Mouse (Mus musculus): Measurements from ENCODE around the gene Atxn7l1. TPM values are rescaled to one million over a fixed set of nuclear protein-coding genes. Genes with fewer than 3 reads are reported as not detected.
"Not testable (repeated sequence)": the region's sequence is repeated elsewhere in the genome, so short reads cannot be mapped to it uniquely, and the experiment has no call there.

The Atxn7l1 gene
- polyA plus RNA-seq, 1 experiment, result 12.4 TPM

GRCm38 (mm10) chr12:33156334-33157018 is 9.0 kb downstream of the Atxn7l1 start:
- Histone ChIP-seq H3K27me3 (ENCODE audit: control insufficient read depth, insufficient read depth, insufficient read length) (no peaks in the 10 kb centered on the region), H3K4me3 (no peak overlapping the region), H3K36me3 (ENCODE audit: control insufficient read depth, insufficient read depth) (peaks cover 12% of the 10 kb centered on the region), H3K79me2 (ENCODE audit: control insufficient read depth, insufficient read depth) (peaks cover 32% of the 10 kb centered on the region), H3ac (ENCODE audit: control insufficient read depth, insufficient read length) (no peak overlapping the region), H3K4me2 (ENCODE audit: low read depth) (no peak overlapping the region)
- TF ChIP-seq CEBPB (IDR thresholded peaks at IDR 0.05; ENCODE audit: insufficient read depth, poor library complexity, severe bottlenecking), result no peak
- no peak for TF ChIP-seq E2F4 (IDR thresholded peaks at IDR 0.05; ENCODE audit: insufficient read depth)
- TF ChIP-seq SRF (IDR thresholded peaks at IDR 0.05; ENCODE audit: control insufficient read depth, insufficient read length, low read depth), result no peak
- TF ChIP-seq TCF3 (IDR thresholded peaks at IDR 0.05; ENCODE audit: insufficient read length, low read depth), result no peak

- Histone ChIP-seq H3K4me2 (ENCODE audit: low read depth) (no peak overlapping the region), H3K27me3 (ENCODE audit: control insufficient read depth, insufficient read depth, insufficient read length) (no peaks in the 10 kb centered on the region), H3K79me2 (ENCODE audit: control insufficient read depth, insufficient read depth) (peaks cover 25% of the 10 kb centered on the region), H3ac (ENCODE audit: control insufficient read depth, insufficient read length) (no peak overlapping the region), H3K4me3 (no peak overlapping the region), H3K36me3 (ENCODE audit: control insufficient read depth, insufficient read depth) (peaks cover 12% of the 10 kb centered on the region)
- no peak for TF ChIP-seq E2F4 (IDR thresholded peaks at IDR 0.05; ENCODE audit: insufficient read depth)
- no peak for TF ChIP-seq MYOD1 (IDR thresholded peaks at IDR 0.05; ENCODE audit: control insufficient read depth in 1 of 3, insufficient read length in 2 of 3, low read depth in 2 of 3)
- no peak for TF ChIP-seq CEBPB (IDR thresholded peaks at IDR 0.05; ENCODE audit: insufficient read depth, poor library complexity, severe bottlenecking)
- TF ChIP-seq POLR2AphosphoS2 (IDR thresholded peaks at IDR 0.05; ENCODE audit: insufficient read length, low read depth), result no peak
- TF ChIP-seq USF1 (IDR thresholded peaks at IDR 0.05; ENCODE audit: low read depth), result no peak
- TF ChIP-seq REST (IDR thresholded peaks at IDR 0.05; ENCODE audit: insufficient read depth, insufficient read length), result no peak
Measured at GRCm38 (mm10) chr12:33158256-33158655, 10.8 kb downstream of the Atxn7l1 start.

DNA sequence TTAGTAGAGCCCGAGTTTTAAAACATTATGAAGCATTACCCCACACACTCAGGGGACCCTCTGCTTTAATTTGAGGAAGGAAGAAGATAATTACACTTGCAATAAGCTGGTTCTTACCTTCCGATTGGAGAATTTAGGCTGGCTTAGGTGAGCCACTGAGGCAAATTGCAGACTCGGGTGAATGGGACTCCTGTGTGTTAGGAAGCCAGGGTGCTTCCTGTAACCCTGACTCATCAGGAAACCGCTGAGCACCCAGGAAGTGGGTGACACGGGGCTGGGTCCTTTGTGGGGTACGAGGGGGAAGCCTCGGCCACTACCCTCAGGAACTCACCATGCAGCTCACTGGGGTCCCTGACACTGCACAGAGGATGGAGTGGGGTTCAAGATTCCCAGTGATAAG is 12.9 kb downstream of the Atxn7l1 start:
- Histone ChIP-seq H3K4me2 (ENCODE audit: low read depth) (no peak overlapping the region), H3K4me3 (no peak overlapping the region), H3K36me3 (ENCODE audit: control insufficient read depth, insufficient read depth) (peaks cover 11% of the 10 kb centered on the region), H3ac (ENCODE audit: control insufficient read depth, insufficient read length) (no peak overlapping the region), H3K79me2 (ENCODE audit: control insufficient read depth, insufficient read depth) (peaks cover 17% of the 10 kb centered on the region), H3K27me3 (ENCODE audit: control insufficient read depth, insufficient read depth, insufficient read length) (no peaks in the 10 kb centered on the region)
- no peak for TF ChIP-seq POLR2AphosphoS2 (IDR thresholded peaks at IDR 0.05; ENCODE audit: insufficient read length, low read depth)

- Histone ChIP-seq H3ac (ENCODE audit: control insufficient read depth, insufficient read length) (no peak overlapping the region), H3K4me3 (no peak overlapping the region), H3K36me3 (ENCODE audit: control insufficient read depth, insufficient read depth) (peaks cover 8% of the 10 kb centered on the region), H3K27me3 (ENCODE audit: control insufficient read depth, insufficient read depth, insufficient read length) (no peaks in the 10 kb centered on the region), H3K4me2 (ENCODE audit: low read depth) (no peak overlapping the region), H3K79me2 (ENCODE audit: control insufficient read depth, insufficient read depth) (peaks cover 16% of the 10 kb centered on the region)
- TF ChIP-seq MYOG (IDR thresholded peaks at IDR 0.05; ENCODE audit: control insufficient read depth in 1 of 3, insufficient read depth in 1 of 3, insufficient read length in 2 of 3, low read depth in 2 of 3) (no peak), MAX (IDR thresholded peaks at IDR 0.05; ENCODE audit: low read depth) (no peak), POLR2AphosphoS2 (IDR thresholded peaks at IDR 0.05; ENCODE audit: insufficient read length, low read depth) (no peak), TCF12 (IDR thresholded peaks at IDR 0.05; ENCODE audit: insufficient read depth, poor library complexity, severe bottlenecking) (no peak), SRF (IDR thresholded peaks at IDR 0.05; ENCODE audit: control insufficient read depth, insufficient read length, low read depth) (no peak), MYOD1 (IDR thresholded peaks at IDR 0.05; ENCODE audit: control insufficient read depth in 1 of 3, insufficient read length in 2 of 3, low read depth in 2 of 3) (no peak), USF1 (IDR thresholded peaks at IDR 0.05; ENCODE audit: low read depth) (no peak), E2F4 (IDR thresholded peaks at IDR 0.05; ENCODE audit: insufficient read depth) (no peak), TCF3 (IDR thresholded peaks at IDR 0.05; ENCODE audit: insufficient read length, low read depth) (no peak), CEBPB (IDR thresholded peaks at IDR 0.05; ENCODE audit: insufficient read depth, poor library complexity, severe bottlenecking) (no peak), REST (IDR thresholded peaks at IDR 0.05; ENCODE audit: insufficient read depth, insufficient read length) (no peak), POLR2A (IDR thresholded peaks at IDR 0.05; ENCODE audit: insufficient read length, low read depth) (no peak)
Measured at GRCm38 (mm10) chr12:33162541-33162940, 15.0 kb downstream of the Atxn7l1 start.

- H3K4me2 ChIP-seq (ENCODE audit: low read depth); H3ac ChIP-seq (ENCODE audit: control insufficient read depth, insufficient read length); H3K4me3 ChIP-seq; H3K27me3 ChIP-seq (ENCODE audit: control insufficient read depth, insufficient read depth, insufficient read length); H3K36me3 ChIP-seq (ENCODE audit: control insufficient read depth, insufficient read depth): not testable (repeated sequence)
- H3K79me2 ChIP-seq (ENCODE audit: control insufficient read depth, insufficient read depth), result peaks cover 11% of the 10 kb centered on the region
Measured at GRCm38 (mm10) chr12:33164019-33164418, 16.5 kb downstream of the Atxn7l1 start.

DNA sequence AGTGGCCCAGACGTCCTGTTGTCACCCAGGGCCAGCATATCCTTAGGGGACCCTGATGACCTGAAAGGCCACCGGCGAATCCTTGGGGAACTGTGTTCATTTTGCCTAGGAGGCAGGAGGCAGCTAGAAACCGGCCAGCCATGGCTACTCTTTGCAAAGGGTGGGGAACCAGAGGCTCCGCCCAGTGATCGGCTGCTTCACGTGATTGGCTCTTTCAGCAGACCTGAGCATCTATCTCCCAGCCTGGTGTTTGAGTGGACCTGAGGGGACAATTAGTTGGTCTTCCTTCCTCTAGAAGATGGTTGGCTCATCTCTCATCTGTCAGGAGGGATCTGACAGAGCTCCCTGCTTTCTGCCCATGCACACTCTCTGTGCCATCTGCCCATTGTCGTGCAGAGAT is 19.2 kb downstream of the Atxn7l1 start:
- peaks cover 7% of the 10 kb centered on the region for H3K36me3 ChIP-seq (ENCODE audit: control insufficient read depth, insufficient read depth)
- TF ChIP-seq POLR2A (IDR thresholded peaks at IDR 0.05; ENCODE audit: insufficient read length, low read depth), result no peak
- no peak for TF ChIP-seq POLR2AphosphoS2 (IDR thresholded peaks at IDR 0.05; ENCODE audit: insufficient read length, low read depth)
- no peak for TF ChIP-seq E2F4 (IDR thresholded peaks at IDR 0.05; ENCODE audit: insufficient read depth)
- TF ChIP-seq CEBPB (IDR thresholded peaks at IDR 0.05; ENCODE audit: insufficient read depth, poor library complexity, severe bottlenecking), result no peak
- no peak for TF ChIP-seq TCF3 (IDR thresholded peaks at IDR 0.05; ENCODE audit: insufficient read length, low read depth)
- TF ChIP-seq MYOD1 (IDR thresholded peaks at IDR 0.05; ENCODE audit: control insufficient read depth in 1 of 3, insufficient read length in 2 of 3, low read depth in 2 of 3), result no peak
- TF ChIP-seq MAX (IDR thresholded peaks at IDR 0.05; ENCODE audit: low read depth), result no peak

More for the DNA sequence above, 19.2 kb downstream of the Atxn7l1 start:
- no peak overlapping the region for H3ac ChIP-seq (ENCODE audit: control insufficient read depth, insufficient read length)
- H3K4me2 ChIP-seq (ENCODE audit: low read depth), result no peak overlapping the region
- no peak overlapping the region for H3K4me3 ChIP-seq
- H3K79me2 ChIP-seq (ENCODE audit: control insufficient read depth, insufficient read depth), result peaks cover 11% of the 10 kb centered on the region
- H3K27me3 ChIP-seq (ENCODE audit: control insufficient read depth, insufficient read depth, insufficient read length), result no peaks in the 10 kb centered on the region

Data from myocyte (in vitro differentiated cells).